Mouse (Mus musculus): Measurements from ENCODE around the gene Txndc15. TPM values are rescaled to one million over a fixed set of nuclear protein-coding genes. Genes with fewer than 3 reads are reported as not detected.

The Txndc15 gene
- 17.8 TPM for polyA plus RNA-seq (2014; fragmentation: Illumina TruSeq; extraction: RNeasy Lipid Tissue Mini Kit (QIAGEN cat#74804); ENCODE audit: low read depth, low replicate concordance)

GRCm38 (mm10) chr13:55714501-55715166 is at the start of gene Txndc15:
Txndc15 (plus strand) TSS chr13:55714650.

GRCm38 (mm10) chr13:55692535-55693242 is 21.8 kb upstream of the Txndc15 start, which contains the start of gene B230219D22Rik:
B230219D22Rik (plus strand) TSS chr13:55693124.

GRCm38 (mm10) chr13:55727120-55727838 is 12.8 kb downstream of the Txndc15 start, which contains the start of gene Pcbd2:
Pcbd2 (plus strand) TSS chr13:55727368.

Other genes starting within 250 kb of the Txndc15 start
- 1.4 TPM for gene Dbn1, start 226.5 kb upstream of the Txndc15 start, polyA plus RNA-seq (2014; fragmentation: Illumina TruSeq; extraction: RNeasy Lipid Tissue Mini Kit (QIAGEN cat#74804); ENCODE audit: low read depth, low replicate concordance)
- gene Pdlim7, start 201.0 kb upstream of the Txndc15 start, polyA plus RNA-seq (2014; fragmentation: Illumina TruSeq; extraction: RNeasy Lipid Tissue Mini Kit (QIAGEN cat#74804); ENCODE audit: low read depth, low replicate concordance) = 0.13 TPM
- gene Dok3, start 185.4 kb upstream of the Txndc15 start, polyA plus RNA-seq (2014; fragmentation: Illumina TruSeq; extraction: RNeasy Lipid Tissue Mini Kit (QIAGEN cat#74804); ENCODE audit: low read depth, low replicate concordance) = not detected
- gene Ddx41, start 178.0 kb upstream of the Txndc15 start, polyA plus RNA-seq (2014; fragmentation: Illumina TruSeq; extraction: RNeasy Lipid Tissue Mini Kit (QIAGEN cat#74804); ENCODE audit: low read depth, low replicate concordance) = 3.1 TPM
- 2.9 TPM for gene Fam193b, start 143.5 kb upstream of the Txndc15 start, polyA plus RNA-seq (2014; fragmentation: Illumina TruSeq; extraction: RNeasy Lipid Tissue Mini Kit (QIAGEN cat#74804); ENCODE audit: low read depth, low replicate concordance)
- 17.2 TPM for gene Tmed9, start 140.9 kb upstream of the Txndc15 start, polyA plus RNA-seq (2014; fragmentation: Illumina TruSeq; extraction: RNeasy Lipid Tissue Mini Kit (QIAGEN cat#74804); ENCODE audit: low read depth, low replicate concordance)
- gene B4galt7, start 114.8 kb upstream of the Txndc15 start, polyA plus RNA-seq (2014; fragmentation: Illumina TruSeq; extraction: RNeasy Lipid Tissue Mini Kit (QIAGEN cat#74804); ENCODE audit: low read depth, low replicate concordance) = 2.7 TPM
- gene Caml, start 91.6 kb upstream of the Txndc15 start, polyA plus RNA-seq (2014; fragmentation: Illumina TruSeq; extraction: RNeasy Lipid Tissue Mini Kit (QIAGEN cat#74804); ENCODE audit: low read depth, low replicate concordance) = 38.8 TPM
- 99.2 TPM for gene Ddx46, start 79.6 kb upstream of the Txndc15 start, polyA plus RNA-seq (2014; fragmentation: Illumina TruSeq; extraction: RNeasy Lipid Tissue Mini Kit (QIAGEN cat#74804); ENCODE audit: low read depth, low replicate concordance)
- gene B230219D22Rik, start 21.5 kb upstream of the Txndc15 start, polyA plus RNA-seq (2014; fragmentation: Illumina TruSeq; extraction: RNeasy Lipid Tissue Mini Kit (QIAGEN cat#74804); ENCODE audit: low read depth, low replicate concordance) = 19.5 TPM
- 3.3 TPM for gene Pcbd2, start 12.7 kb downstream of the Txndc15 start, polyA plus RNA-seq (2014; fragmentation: Illumina TruSeq; extraction: RNeasy Lipid Tissue Mini Kit (QIAGEN cat#74804); ENCODE audit: low read depth, low replicate concordance)
- gene Catsper3, start 69.9 kb downstream of the Txndc15 start, polyA plus RNA-seq (2014; fragmentation: Illumina TruSeq; extraction: RNeasy Lipid Tissue Mini Kit (QIAGEN cat#74804); ENCODE audit: low read depth, low replicate concordance) = 130 TPM
- not detected for gene Pitx1, start 121.5 kb downstream of the Txndc15 start, polyA plus RNA-seq (2014; fragmentation: Illumina TruSeq; extraction: RNeasy Lipid Tissue Mini Kit (QIAGEN cat#74804); ENCODE audit: low read depth, low replicate concordance)

All from testis, adult 10 weeks (tissue).